Mouse (Mus musculus) heart, adult 9 months (tissue): ENCODE measurements around the gene Vmn2r79.
"Not testable (repeated sequence)": the region's sequence is repeated elsewhere in the genome, so short reads cannot be mapped to it uniquely, and the experiment has no call there.

Source experiments
- DNase-seq, 2 experiments: peaks; one replicate each; pipeline ENCODE4 v3.0.0; 2022; ENCODE audit warnings: low spot score in 2 of 2

Vmn2r79 gene

DNA sequence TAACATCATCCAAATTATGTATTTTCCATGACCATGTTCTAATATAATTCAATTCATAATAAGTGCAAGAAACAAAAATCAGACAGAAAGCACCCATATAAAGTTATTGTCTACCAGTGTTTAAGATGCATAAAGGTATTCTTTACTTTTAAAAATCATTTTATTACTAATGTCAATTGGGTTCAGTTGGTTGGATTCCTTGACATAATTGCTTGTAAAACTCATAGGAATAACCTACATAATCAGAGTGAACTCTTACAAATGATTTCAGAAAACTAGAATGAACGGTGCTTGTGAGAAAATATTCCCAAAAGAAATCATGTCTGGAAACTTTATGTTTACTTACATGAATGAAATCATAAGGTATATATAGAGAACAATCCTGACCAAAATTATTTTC, at the start of gene Vmn2r79:
Gene Vmn2r79 (plus strand): TSS at position 301 of the 400 bp plus-strand sequence.
- not testable (repeated sequence) for DNase-seq

DNA sequence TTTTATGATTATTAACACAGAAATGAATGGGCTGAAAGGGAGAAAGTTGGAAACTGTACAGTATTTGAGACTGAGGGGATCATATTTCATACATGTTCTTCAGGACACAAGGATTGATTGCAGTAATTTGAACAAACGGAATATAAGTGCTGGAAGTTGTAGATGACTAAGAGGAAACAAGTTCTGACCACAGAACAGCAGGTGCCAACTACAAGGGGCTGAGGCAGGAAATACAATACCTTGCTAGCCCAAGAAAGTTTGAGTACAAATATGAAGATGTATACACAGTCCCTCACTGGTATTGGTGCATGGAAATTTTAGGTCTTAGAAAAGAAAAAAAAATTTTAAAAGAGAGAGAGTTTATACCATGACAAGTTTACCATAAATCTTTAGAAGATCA, 1.2 kb upstream of the Vmn2r79 start:
- no peak for DNase-seq

DNA sequence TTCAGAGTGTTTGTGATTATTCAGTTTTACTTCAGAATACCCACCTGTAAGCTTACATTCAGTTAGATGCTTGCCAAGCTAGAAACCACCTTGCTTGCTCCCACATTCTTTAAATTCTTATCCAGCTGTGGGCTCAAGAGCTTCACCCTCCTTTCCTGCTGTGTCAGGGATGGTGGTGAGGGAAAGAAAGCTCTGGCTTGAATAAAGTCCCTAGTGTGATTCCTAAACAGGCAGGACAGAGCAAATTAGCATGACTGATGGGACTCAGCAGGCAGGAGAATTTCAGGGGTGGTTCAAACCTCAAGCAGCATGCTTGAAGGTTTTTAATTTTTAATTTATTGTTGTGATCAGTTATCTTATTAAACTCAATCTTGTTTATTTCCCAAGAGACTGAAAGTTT, 30.6 kb downstream of the Vmn2r79 start:
- not testable (repeated sequence) for DNase-seq

DNA sequence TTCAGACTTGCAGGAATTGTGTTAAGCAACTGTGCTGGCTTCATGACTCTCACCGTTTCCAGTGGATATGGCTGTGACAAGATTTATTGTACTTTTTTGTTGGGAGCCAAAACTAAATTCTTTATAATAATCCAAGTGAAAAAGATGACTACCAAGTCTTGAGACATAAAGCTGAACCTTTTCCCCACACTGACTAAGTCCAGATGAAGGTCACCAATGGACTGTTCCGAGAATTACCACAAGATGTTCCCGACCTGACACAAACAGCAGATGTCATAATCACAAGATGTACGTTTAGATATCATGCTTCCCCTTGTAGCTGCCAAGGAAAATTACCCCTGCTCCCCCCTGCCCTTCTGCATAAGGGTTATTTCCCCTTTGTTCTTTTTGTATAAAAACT, 67.7 kb downstream of the Vmn2r79 start:
- DNase-seq = no peak
